Mouse (Mus musculus) liver, postnatal 0 days (tissue): ENCODE measurements at regions not wholly inside any gene's neighbourhood (a gene's known extent, or its start where the extent isn't known, plus 50 kb on each side); places are given as distances from the start of the nearest gene placed in this dataset.

Source experiments
- ATAC-seq: fragments of 200-750 bp; cut with Nextera tagmentation; 2 replicates; pipeline ENCODE4 v1.8.0; 2017; ENCODE audit warnings: mild to moderate bottlenecking, moderate library complexity
- DNase-seq: peaks from one replicate; pipeline ENCODE4 v3.0.0-alpha.2; 2016
- H3K27ac ChIP-seq: fragments of 300-500 bp; sonication (generic); 2 replicates; pipeline ENCODE4 v1.5.1; 2014; ENCODE audit warnings: antibody characterized with exemption, moderate library complexity, mild to moderate bottlenecking, low read depth
- H3K27me3 ChIP-seq: fragments of 300-500 bp; sonication (generic); 2 replicates; pipeline ENCODE4 v1.6.1; 2014; ENCODE audit warnings: low read length, control low read depth, mixed read lengths; ENCODE audit not compliant: insufficient read depth
- H3K36me3 ChIP-seq: fragments of 300-500 bp; sonication (generic); replicated peaks from 2 replicates; pipeline ENCODE4 v1.6.1; 2014; ENCODE audit warnings: mild to moderate bottlenecking, control low read depth, low read length, moderate library complexity, mixed read lengths; ENCODE audit not compliant: insufficient read depth
- H3K4me1 ChIP-seq: fragments of 300-500 bp; sonication (generic); 2 replicates; pipeline ENCODE4 v1.6.1; 2014; ENCODE audit warnings: antibody characterized with exemption, mild to moderate bottlenecking, control low read depth; ENCODE audit not compliant: insufficient read depth
- H3K4me2 ChIP-seq: fragments of 300-500 bp; sonication (generic); 2 replicates; pipeline ENCODE4 v1.6.1; 2014; ENCODE audit warnings: low read depth, mild to moderate bottlenecking, low read length, moderate library complexity, mixed read lengths
- H3K4me3 ChIP-seq: fragments of 300-500 bp; sonication (generic); 2 replicates; pipeline ENCODE4 v1.5.1; 2014; ENCODE audit warnings: low read depth, low read length
- H3K9ac ChIP-seq: fragments of 300-500 bp; sonication (generic); replicated peaks from 2 replicates; pipeline ENCODE4 v1.6.1; 2014; ENCODE audit warnings: mild to moderate bottlenecking, moderate library complexity
- H3K9me3 ChIP-seq: fragments of 300-500 bp; sonication (generic); 2 replicates; pipeline ENCODE4 v1.6.1; 2016; ENCODE audit warnings: mild to moderate bottlenecking, control low read depth, low read length, mixed read lengths
- CTCF ChIP-seq: sonication (generic); IDR thresholded peaks from 2 replicates; pipeline ENCODE4 v1.5.1; 2016; ENCODE audit warnings: antibody characterized with exemption, low read depth
- EP300 ChIP-seq: IDR thresholded peaks from 2 replicates; pipeline ENCODE4 v1.6.1; 2016; ENCODE audit warnings: antibody characterized with exemption, low read depth, mild to moderate bottlenecking
- WGBS: fragments of 180-500 bp; shearing (Covaris S2); extraction: QIAGEN DNeasy Blood & Tissue Kit; methylation state at CpG from one replicate; pipeline ENCODE4 v1.1.7; 2014; ENCODE audit not compliant: insufficient replicate concordance; 5-methylcytosine and 5-hydroxymethylcytosine counted together

DNA sequence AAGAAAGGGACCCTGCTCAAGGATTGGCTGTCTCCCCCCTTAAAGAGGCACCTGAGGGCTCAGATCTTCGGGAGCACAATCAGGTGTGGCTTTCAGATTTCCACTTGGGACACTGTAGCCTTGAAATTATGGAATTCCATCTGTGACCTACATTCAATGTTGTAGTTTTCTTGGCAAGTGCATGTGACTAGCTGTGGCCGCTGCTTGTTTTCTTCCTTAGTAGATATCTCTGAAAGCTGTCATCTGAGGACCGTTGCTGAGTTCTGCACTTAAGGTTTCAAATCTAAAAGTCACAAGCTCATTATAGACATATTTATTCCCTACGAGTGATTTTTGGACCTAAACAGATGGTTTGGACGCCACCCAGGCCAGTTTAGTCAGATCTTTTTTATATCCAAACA, 531.3 kb downstream of the Rnf144a start:
- 66% methylated on average over 5 of the region's 5 CpGs for WGBS
- no peaks in the 10 kb centered on the region for H3K27me3 ChIP-seq
- no peaks in the 10 kb centered on the region for H3K36me3 ChIP-seq
- no peak overlapping the region for H3K4me2 ChIP-seq
- no peaks in the 10 kb centered on the region for H3K9me3 ChIP-seq
- H3K9ac ChIP-seq: no peak overlapping the region
- ATAC-seq (no peak), DNase-seq (no peak)
- H3K4me1 ChIP-seq: no peaks in the 10 kb centered on the region
- TF ChIP-seq EP300 (no peak), CTCF (no peak)
- no peak overlapping the region for H3K4me3 ChIP-seq
- no peak overlapping the region for H3K27ac ChIP-seq

DNA sequence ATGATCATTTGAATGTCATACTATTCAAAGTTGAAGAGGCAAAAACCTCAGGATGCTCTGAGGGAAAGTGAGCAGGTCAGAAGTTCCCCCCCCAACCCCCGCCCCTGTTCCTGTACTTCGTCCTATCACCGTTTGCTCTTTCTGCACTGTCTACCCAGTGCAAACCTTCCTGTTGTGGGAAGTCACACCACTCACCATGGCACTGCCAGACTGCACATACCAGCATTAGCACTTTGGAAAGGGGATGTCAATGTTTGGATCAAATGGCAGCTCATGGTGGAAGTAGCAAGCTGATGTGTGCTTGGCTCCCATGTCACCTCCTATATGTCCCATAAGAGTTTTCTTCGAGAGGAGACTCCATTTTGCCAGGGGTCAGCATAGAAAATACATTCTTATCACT, 543.2 kb downstream of the Rnf144a start:
- Histone ChIP-seq H3K4me1 (no peaks in the 10 kb centered on the region), H3K27ac (no peak overlapping the region), H3K27me3 (no peaks in the 10 kb centered on the region), H3K36me3 (no peaks in the 10 kb centered on the region), H3K9ac (no peak overlapping the region), H3K4me2 (no peak overlapping the region), H3K9me3 (no peaks in the 10 kb centered on the region), H3K4me3 (no peak overlapping the region)
- WGBS: 47% methylated on average over 4 of the region's 4 CpGs
- DNase-seq: no peak
- no peak for ATAC-seq
- no peak for TF ChIP-seq EP300
- TF ChIP-seq CTCF: no peak

DNA sequence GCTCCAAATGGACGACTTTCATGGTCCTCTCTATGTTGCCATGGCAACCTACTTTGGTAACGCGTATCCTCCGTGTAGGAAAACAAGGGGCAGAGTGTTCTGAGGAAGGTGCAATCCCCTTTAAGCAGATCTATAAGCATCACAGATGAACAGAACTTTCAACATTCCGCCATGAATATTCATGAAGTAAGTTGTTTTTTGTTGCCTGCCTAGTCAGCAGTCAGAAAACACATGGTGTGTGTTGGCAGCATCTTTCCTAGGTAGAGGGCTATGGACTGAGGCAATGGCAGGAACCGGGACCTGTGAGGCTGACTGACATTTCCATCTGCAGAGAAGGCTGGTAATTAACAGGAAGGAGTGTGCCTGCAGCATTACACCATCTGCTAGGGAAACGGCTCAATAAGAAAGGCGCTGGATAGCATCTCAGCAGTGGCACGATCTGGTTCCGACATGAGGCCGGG, 544.0 kb downstream of the Rnf144a start:
- ATAC-seq (no peak), DNase-seq (no peak)
- no peaks in the 10 kb centered on the region for H3K36me3 ChIP-seq
- no peak for TF ChIP-seq EP300
- TF ChIP-seq CTCF: no peak
- H3K9me3 ChIP-seq: no peaks in the 10 kb centered on the region
- no peaks in the 10 kb centered on the region for H3K4me1 ChIP-seq
- no peak overlapping the region for H3K9ac ChIP-seq
- H3K4me3 ChIP-seq: no peak overlapping the region
- H3K27me3 ChIP-seq: no peaks in the 10 kb centered on the region
- no peak overlapping the region for H3K4me2 ChIP-seq
- no peak overlapping the region for H3K27ac ChIP-seq
- WGBS: 61% methylated on average over 11 of the region's 11 CpGs

DNA sequence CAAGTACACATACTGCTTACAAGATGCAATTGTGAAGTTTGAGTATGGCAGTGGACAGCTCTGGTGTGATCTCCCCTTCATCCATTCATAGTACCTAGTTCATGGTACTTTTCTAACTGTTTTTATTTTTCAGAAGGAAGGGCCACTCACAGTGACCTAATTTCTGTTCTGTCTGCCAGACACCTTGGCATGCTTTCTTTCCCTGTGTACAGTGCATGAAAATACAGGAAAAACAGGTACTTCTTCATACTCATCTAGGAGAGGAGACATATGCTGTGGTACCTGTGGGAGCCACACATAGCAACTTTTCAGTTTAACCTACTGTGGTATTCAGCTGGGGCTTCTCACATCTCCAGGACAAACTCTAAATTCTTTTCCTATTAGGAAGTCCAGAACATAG, 545.2 kb downstream of the Rnf144a start:
- H3K9ac ChIP-seq: no peak overlapping the region
- no peak for TF ChIP-seq EP300
- TF ChIP-seq CTCF: no peak
- H3K27me3 ChIP-seq: no peaks in the 10 kb centered on the region
- DNase-seq: no peak
- H3K9me3 ChIP-seq: no peaks in the 10 kb centered on the region
- ATAC-seq: no peak
- no peak overlapping the region for H3K27ac ChIP-seq
- H3K4me3 ChIP-seq: no peak overlapping the region
- H3K4me2 ChIP-seq: no peak overlapping the region
- no peaks in the 10 kb centered on the region for H3K4me1 ChIP-seq
- no peaks in the 10 kb centered on the region for H3K36me3 ChIP-seq

DNA sequence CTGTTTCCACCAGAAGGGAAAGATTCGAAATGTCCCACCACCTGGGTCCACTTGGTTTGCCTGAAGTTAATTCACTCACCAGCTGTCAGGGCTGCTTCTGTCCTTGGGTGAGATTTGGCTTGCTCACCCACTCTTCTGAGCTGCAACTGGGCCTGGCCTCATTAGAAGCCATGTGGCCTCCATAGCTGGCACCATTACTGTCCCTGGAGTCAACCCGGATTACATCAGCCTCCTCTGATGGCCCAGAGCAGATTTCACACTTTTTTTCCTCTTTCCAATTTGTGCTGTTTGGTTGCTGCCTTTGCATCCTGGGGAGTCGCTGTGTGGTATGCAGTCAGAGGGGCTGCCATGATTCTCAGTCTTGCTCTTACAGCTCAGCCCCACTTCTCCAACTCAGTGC, 550.0 kb downstream of the Rnf144a start:
- Histone ChIP-seq H3K36me3 (no peaks in the 10 kb centered on the region), H3K27ac (no peak overlapping the region), H3K4me1 (no peaks in the 10 kb centered on the region), H3K27me3 (no peaks in the 10 kb centered on the region), H3K9me3 (no peaks in the 10 kb centered on the region), H3K9ac (no peak overlapping the region), H3K4me2 (no peak overlapping the region), H3K4me3 (no peak overlapping the region)
- WGBS: 76% methylated on average over 3 of the region's 3 CpGs
- TF ChIP-seq CTCF: no peak
- TF ChIP-seq EP300: no peak
- ATAC-seq (no peak), DNase-seq (no peak)

DNA sequence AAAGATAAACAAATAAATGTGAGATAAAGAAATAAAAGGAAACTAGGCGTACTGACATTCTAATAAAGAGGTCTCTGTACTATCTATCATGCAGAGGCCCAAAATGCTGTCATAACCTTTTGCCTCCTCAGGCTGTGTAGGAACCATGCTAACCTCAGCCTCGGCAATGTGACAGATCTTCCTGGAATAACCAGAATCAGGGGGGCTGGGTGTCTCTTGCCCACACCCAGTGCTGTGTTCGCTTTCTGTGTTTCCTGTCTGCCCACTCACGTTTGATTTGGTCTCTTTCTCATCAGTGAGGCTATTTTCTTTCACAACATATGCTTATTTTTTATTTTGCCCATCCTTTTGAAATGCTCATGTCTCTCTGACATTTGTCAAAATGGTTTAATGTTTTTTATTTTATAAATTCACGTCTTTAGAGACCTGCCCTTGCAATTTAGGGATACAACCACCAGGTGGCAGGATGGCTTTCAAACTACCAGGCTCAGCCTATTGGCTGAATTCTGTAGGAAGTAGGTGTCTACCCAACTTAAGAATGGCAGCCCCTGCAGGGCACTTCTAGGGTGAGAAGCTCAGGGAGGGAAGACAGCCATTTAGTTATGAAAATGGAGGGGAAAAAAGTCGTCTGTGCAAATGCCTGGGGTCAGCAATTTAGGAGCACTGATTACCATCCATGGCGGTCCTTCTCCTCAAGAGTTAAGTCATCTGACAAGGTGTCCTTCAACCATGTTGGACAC, 550.8 kb downstream of the Rnf144a start:
- H3K36me3 ChIP-seq: no peaks in the 10 kb centered on the region
- TF ChIP-seq CTCF (peak; percentile 57), EP300 (no peak)
- no peak overlapping the region for H3K4me2 ChIP-seq
- H3K27ac ChIP-seq: no peak overlapping the region
- DNase-seq (peak; percentile 30), ATAC-seq (no peak)
- no peaks in the 10 kb centered on the region for H3K27me3 ChIP-seq
- no peaks in the 10 kb centered on the region for H3K9me3 ChIP-seq
- H3K4me3 ChIP-seq: no peak overlapping the region
- H3K4me1 ChIP-seq: no peaks in the 10 kb centered on the region
- 48% methylated on average over 7 of the region's 7 CpGs for WGBS
- H3K9ac ChIP-seq: no peak overlapping the region

DNA sequence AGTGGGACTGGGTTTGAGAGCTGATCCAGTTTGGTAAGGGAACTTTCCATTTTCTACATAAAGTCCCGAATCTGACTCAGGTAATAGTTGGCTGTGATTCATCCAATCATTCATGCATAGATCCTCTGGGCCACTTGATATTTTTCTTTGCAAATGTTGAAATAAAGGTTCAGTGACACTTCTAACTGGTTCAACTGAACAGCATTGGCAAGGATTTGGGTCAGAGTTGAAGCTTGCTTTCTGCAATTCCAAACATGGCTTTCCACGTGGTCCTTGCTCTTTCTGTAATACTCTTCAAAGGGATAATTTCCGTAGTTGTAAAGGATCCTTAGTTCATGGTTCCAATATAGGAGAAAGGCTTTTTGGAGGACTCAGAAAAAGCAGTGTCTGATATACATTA, 554.0 kb downstream of the Rnf144a start:
- TF ChIP-seq CTCF: no peak
- TF ChIP-seq EP300: no peak
- H3K27ac ChIP-seq: no peak overlapping the region
- H3K27me3 ChIP-seq: no peaks in the 10 kb centered on the region
- no peaks in the 10 kb centered on the region for H3K36me3 ChIP-seq
- no peak overlapping the region for H3K9ac ChIP-seq
- H3K9me3 ChIP-seq: no peaks in the 10 kb centered on the region
- ATAC-seq (no peak), DNase-seq (no peak)
- WGBS: 65% methylated on average over 3 of the region's 3 CpGs
- H3K4me2 ChIP-seq: no peak overlapping the region
- H3K4me3 ChIP-seq: no peak overlapping the region
- no peaks in the 10 kb centered on the region for H3K4me1 ChIP-seq
